In genomic region chr7:110110061-110110656, GRCm38 (mm10) we compare ENCODE assay signal across 10 mouse cellular contexts. TPM values are rescaled to one million over a fixed set of nuclear protein-coding genes. Genes with fewer than 3 reads are reported as not detected.
DNase-seq lines count a peak whose midpoint lies in the region; ATAC-seq and TF ChIP-seq lines count a peak whose summit lies in the region.
"Had no signal": no experiment of that assay in that cellular context is flagged by ENCODE, and none has a peak within 500 bp of the region (broad histone marks: within the 10 kb centered on the region; RNA-seq: fewer than 3 reads in every experiment).

No protein-coding gene starts in this region.

- no peak for DNase-seq in kidney, adult 18-20 months
- DNase-seq in cerebellum, postnatal 25 days, result no peak
- no peak for DNase-seq in gastrocnemius, postnatal 14 days

- no peak overlapping the region for H3K9ac ChIP-seq in kidney, embryonic 14.5 days (ENCODE audit: low read depth, low read length)
- H3K9ac ChIP-seq in heart, embryonic 16.5 days (ENCODE audit: low read length), result peak overlapping the region; percentile 26; the same call in 1 of the 2 replicates
- H3K9ac ChIP-seq in liver, embryonic 16.5 days (ENCODE audit: low read depth, low read length), result no peak overlapping the region
- H3K9ac ChIP-seq: hindbrain, embryonic 15.5 days had no signal

- no peaks in the 10 kb centered on the region for H3K27me3 ChIP-seq in kidney, embryonic 14.5 days (ENCODE audit: control insufficient read depth, insufficient read depth, low read length)
- no peaks in the 10 kb centered on the region for H3K27me3 ChIP-seq in heart, embryonic 16.5 days (ENCODE audit: control insufficient read depth, insufficient read depth, low read length)
- H3K27me3 ChIP-seq in liver, embryonic 16.5 days (ENCODE audit: control insufficient read depth, insufficient read depth, low read depth, low read length), result no peaks in the 10 kb centered on the region
- H3K27me3 ChIP-seq: hindbrain, embryonic 15.5 days; Patski had no signal

- H3K27ac ChIP-seq in kidney, embryonic 14.5 days (ENCODE audit: low read depth, low read length), result peak overlapping the region; percentile 53; the same call in 1 of the 2 replicates
- H3K27ac ChIP-seq in bone marrow macrophage, adult 2 months (ENCODE audit: insufficient read depth, low read depth, low read length), result peak overlapping the region; percentile 75; the same call in 1 of the 2 replicates
- peak overlapping the region; percentile 48 for H3K27ac ChIP-seq in heart, embryonic 16.5 days (ENCODE audit: low read length)
- H3K27ac ChIP-seq in liver, embryonic 16.5 days (ENCODE audit: low read length), result no peak overlapping the region
- H3K27ac ChIP-seq: hindbrain, embryonic 15.5 days had no signal

- TF ChIP-seq CTCF in bone marrow macrophage, adult 2 months (IDR thresholded peaks at IDR 0.05; ENCODE audit: low read depth, low read length), result no peak

- no peaks in the 10 kb centered on the region for H3K9me3 ChIP-seq in kidney, embryonic 14.5 days (ENCODE audit: control insufficient read depth, low read length)
- H3K9me3 ChIP-seq in heart, embryonic 16.5 days (replicated peaks; ENCODE audit: control insufficient read depth, low read length), result peaks cover 4% of the 10 kb centered on the region; the same call in 1 of the 2 replicates
- H3K9me3 ChIP-seq in liver, embryonic 16.5 days (replicated peaks; ENCODE audit: control insufficient read depth, low read length), result no peaks in the 10 kb centered on the region
- H3K9me3 ChIP-seq: hindbrain, embryonic 15.5 days had no signal

- TF ChIP-seq POLR2A in bone marrow macrophage, adult 2 months (IDR thresholded peaks at IDR 0.05; ENCODE audit: borderline replicate concordance, low read depth, low read length), result no peak

- WGBS in kidney, embryonic 14.5 days, result 46% methylated on average over 4 of the region's 4 CpGs
- WGBS in heart, embryonic 16.5 days, result 22% methylated on average over 4 of the region's 4 CpGs
- 12% methylated on average over 4 of the region's 4 CpGs for WGBS in liver, embryonic 16.5 days (ENCODE audit: insufficient replicate concordance)

- H3K36me3 ChIP-seq in kidney, embryonic 14.5 days (ENCODE audit: control insufficient read depth, insufficient read depth, low read length), result no peaks in the 10 kb centered on the region
- no peaks in the 10 kb centered on the region for H3K36me3 ChIP-seq in heart, embryonic 16.5 days (ENCODE audit: control insufficient read depth, insufficient read depth)
- H3K36me3 ChIP-seq in liver, embryonic 16.5 days (ENCODE audit: control insufficient read depth, insufficient read depth), result no peaks in the 10 kb centered on the region
- H3K36me3 ChIP-seq: hindbrain, embryonic 15.5 days had no signal

- no peaks in the 10 kb centered on the region; the same call in 1 of the 2 replicates for H3K4me1 ChIP-seq in kidney, embryonic 14.5 days (ENCODE audit: control insufficient read depth, insufficient read depth, low read length)
- peaks cover 22% of the 10 kb centered on the region for H3K4me1 ChIP-seq in bone marrow macrophage, adult 2 months (ENCODE audit: control insufficient read depth, insufficient read depth, low read length)
- H3K4me1 ChIP-seq in heart, embryonic 16.5 days (ENCODE audit: control insufficient read depth, insufficient read depth, low read length), result peaks cover 21% of the 10 kb centered on the region
- peaks cover 13% of the 10 kb centered on the region for H3K4me1 ChIP-seq in liver, embryonic 16.5 days (ENCODE audit: control insufficient read depth, low read depth, low read length)

- H3K4me2 ChIP-seq in kidney, embryonic 14.5 days (replicated peaks; ENCODE audit: low read depth, low read length), result no peak overlapping the region
- no peak overlapping the region for H3K4me2 ChIP-seq in heart, embryonic 16.5 days (ENCODE audit: low read depth, low read length)
- no peak overlapping the region for H3K4me2 ChIP-seq in liver, embryonic 16.5 days (ENCODE audit: low read depth, low read length)
- H3K4me2 ChIP-seq: hindbrain, embryonic 15.5 days had no signal

- no peak for ATAC-seq in kidney, embryonic 14.5 days (ENCODE audit: low FRiP score, low TSS enrichment)
- no peak for ATAC-seq in heart, embryonic 16.5 days (replicated peaks; ENCODE audit: extremely low read depth, insufficient read depth, low FRiP score)
- 0 out of 2 replicates have a peak, but pooled peaks have one; percentile 15 for ATAC-seq in liver, embryonic 16.5 days (ENCODE audit: low read depth)
- ATAC-seq in cerebellum, adult (ENCODE audit: insufficient number of reproducible peaks, low FRiP score, low TSS enrichment), result no peak

- intact Hi-C loops in gastrocnemius, postnatal 14 days (cut with DNase I; ENCODE audit: low total_unique reads), result no loop called here

- H3K4me3 ChIP-seq in kidney, embryonic 14.5 days (ENCODE audit: low read length), result no peak overlapping the region
- no peak overlapping the region for H3K4me3 ChIP-seq in bone marrow macrophage, adult 2 months (ENCODE audit: insufficient read depth, low read length)
- H3K4me3 ChIP-seq in heart, embryonic 16.5 days (ENCODE audit: low read length), result no peak overlapping the region
- H3K4me3 ChIP-seq in liver, embryonic 16.5 days (ENCODE audit: low read depth, low read length), result no peak overlapping the region
- H3K4me3 ChIP-seq: hindbrain, embryonic 15.5 days had no signal

RNA-seq across cellular contexts. Expression of gene Wee1, which starts 11.7 kb away (rescaled TPM):
- 29.4 and 35.7 TPM in 2 replicates for polyA plus RNA-seq in kidney, embryonic 14.5 days (2014; fragmentation: Nextera tagmentation; extraction: Ambion mirVana)
- polyA plus RNA-seq in bone marrow macrophage, adult 2 months (2012; ENCODE audit: insufficient read depth, insufficient read length, missing spikeins), result 7.1 and 7.2 TPM in 2 replicates
- 20.8 and 20.9 TPM in 2 replicates for polyA plus RNA-seq in heart, embryonic 16.5 days (2015; fragmentation: Nextera tagmentation; extraction: Ambion mirVana)
- polyA plus RNA-seq in liver, embryonic 16.5 days (2015; fragmentation: Nextera tagmentation; extraction: Ambion mirVana), result 6.5 and 6.6 TPM in 2 replicates
- 1 to 10 TPM; 4.3 to 6.4 TPM for total RNA-seq in gastrocnemius, postnatal 14 days (2021)

RNA-seq across cellular contexts. Expression of gene Zfp143, which starts 49.1 kb away (rescaled TPM):
- 16.3 and 22.1 TPM in 2 replicates for polyA plus RNA-seq in kidney, embryonic 14.5 days (2014; fragmentation: Nextera tagmentation; extraction: Ambion mirVana)
- 17.4 and 22.2 TPM in 2 replicates for polyA plus RNA-seq in bone marrow macrophage, adult 2 months (2012; ENCODE audit: insufficient read depth, insufficient read length, missing spikeins)
- polyA plus RNA-seq in heart, embryonic 16.5 days (2015; fragmentation: Nextera tagmentation; extraction: Ambion mirVana), result 14.1 and 15.8 TPM in 2 replicates
- 9.4 and 10.3 TPM in 2 replicates for polyA plus RNA-seq in liver, embryonic 16.5 days (2015; fragmentation: Nextera tagmentation; extraction: Ambion mirVana)
- 1 to 10 TPM; 7.0 to 7.9 TPM for total RNA-seq in gastrocnemius, postnatal 14 days (2021)
